Mouse (Mus musculus) liver, embryonic 12.5 days (tissue): ENCODE measurements around the gene Wsb1. TPM values are rescaled to one million over a fixed set of nuclear protein-coding genes. Genes with fewer than 3 reads are reported as not detected.

ENCODE experiments used
- polyA plus RNA-seq: library from polyadenylated mRNA; unstranded; fragments of >200 nt; fragmentation: Nextera tagmentation; extraction: Ambion mirVana; gene quantifications from 2 replicates; pipeline ENCODE4 v1.2.1, GENCODE M21; 2016

Wsb1 gene
- polyA plus RNA-seq, 1 experiment from 2014 or later: 56.4 TPM

Other genes starting within 250 kb of the Wsb1 start
- 2.4 and 3.1 TPM in 2 replicates for gene Ksr1, start 108.3 kb downstream of the Wsb1 start, polyA plus RNA-seq
- gene Gm9964, start 42.2 kb upstream of the Wsb1 start, polyA plus RNA-seq: not detected in 2 replicates
- gene Nf1, start 85.0 kb upstream of the Wsb1 start, polyA plus RNA-seq: 2.3 and 2.5 TPM in 2 replicates
- gene Omg, start 249.4 kb upstream of the Wsb1 start, polyA plus RNA-seq: 0.12 TPM in 1 of 2 replicates, not detected in the other